8 mouse cellular contexts compared by ENCODE assay signal in the genomic region with DNA sequence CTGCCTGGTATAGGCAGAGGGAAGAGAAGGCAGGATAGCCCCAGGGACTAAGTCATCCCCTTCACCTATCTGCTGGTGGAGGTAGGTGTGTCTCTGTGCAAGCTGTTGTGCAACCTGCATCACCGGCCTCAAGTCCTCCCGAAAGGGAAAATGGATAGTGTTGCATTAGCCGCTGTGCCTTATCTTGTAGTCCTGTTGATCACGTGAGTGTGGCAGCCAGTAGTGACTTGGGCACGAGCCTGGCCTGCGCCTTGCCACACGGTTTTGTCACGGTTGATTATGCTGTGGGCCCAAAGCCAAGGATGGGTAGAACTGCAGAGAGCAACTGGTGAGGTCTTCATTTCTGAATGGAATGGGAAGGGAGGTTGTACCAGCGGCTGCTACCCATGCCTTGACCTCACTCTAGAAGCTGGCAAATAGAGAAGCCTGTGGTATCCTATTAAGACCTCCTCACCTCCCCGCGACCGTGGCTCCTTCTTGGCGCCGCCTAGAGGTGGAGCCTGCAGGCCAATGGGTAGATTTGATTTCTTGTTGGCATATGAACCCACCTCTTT. TPM values are rescaled to one million over a fixed set of nuclear protein-coding genes. Genes with fewer than 3 reads are reported as not detected.
A peak's percentile ranks its signal among the peaks of the same experiment; 100 is the strongest.
DNase-seq lines count a peak whose midpoint lies in the region; ATAC-seq lines count a peak whose summit lies in the region.

No protein-coding gene starts in this region.

- ATAC-seq in forebrain, embryonic 12.5 days (ENCODE audit: low FRiP score) = no peak
- peak; percentile 60 for ATAC-seq in neutrophil, adult 5-6 weeks (ENCODE audit: extremely low read depth, insufficient number of reproducible peaks, low FRiP score, poor library complexity, severe bottlenecking)

- no peak overlapping the region for H3K27ac ChIP-seq in brown adipose tissue, adult 24 weeks (replicated peaks; ENCODE audit: low read depth, low read length)
- no peak overlapping the region for H3K27ac ChIP-seq in forebrain, embryonic 12.5 days

- peak overlapping the region; percentile 95 for H3K9ac ChIP-seq in forebrain, embryonic 12.5 days

- peak overlapping the region; percentile 70 for H3K4me3 ChIP-seq in brown adipose tissue, adult 24 weeks (ENCODE audit: insufficient read depth, low read depth, low read length)
- H3K4me3 ChIP-seq in forebrain, embryonic 12.5 days (replicated peaks) = peak overlapping the region; percentile 90

- no peaks in the 10 kb centered on the region for H3K27me3 ChIP-seq in forebrain, embryonic 12.5 days

- DNase-seq in ovary, postnatal 36 days (ENCODE audit: low spot score) = peak; percentile 33
- DNase-seq in ovary, adult 18-20 months (ENCODE audit: low spot score) = no peak
- peak; percentile 72 for DNase-seq in kidney, adult 11 months
- DNase-seq in lung, adult 18-20 months = peak; percentile 72 to 80
- DNase-seq in ovary, postnatal 14 days (ENCODE audit: low spot score) = no peak

- H3K4me2 ChIP-seq in forebrain, embryonic 12.5 days = peak overlapping the region; percentile 79

- no peaks in the 10 kb centered on the region for H3K9me3 ChIP-seq in forebrain, embryonic 12.5 days

- WGBS in forebrain, embryonic 12.5 days = 24% methylated on average over 14 of the region's 14 CpGs

- H3K4me1 ChIP-seq in brown adipose tissue, adult 24 weeks (ENCODE audit: control insufficient read depth, insufficient read depth, insufficient read length, low read length) = peaks cover 9% of the 10 kb centered on the region
- H3K4me1 ChIP-seq in forebrain, embryonic 12.5 days = peaks cover 29% of the 10 kb centered on the region

- no peaks in the 10 kb centered on the region for H3K36me3 ChIP-seq in forebrain, embryonic 12.5 days (replicated peaks)

RNA-seq across cellular contexts. Expression of a gene that starts 1.8 kb away (rescaled TPM):
- polyA plus RNA-seq in brown adipose tissue, adult 24 weeks (2012; ENCODE audit: insufficient read depth, insufficient read length, missing spikeins) = 18.7 and 24.1 TPM in 2 replicates
- 13.9 and 14.2 TPM in 2 replicates for polyA plus RNA-seq in forebrain, embryonic 12.5 days (2016; fragmentation: Nextera tagmentation; extraction: Ambion mirVana)
- total RNA-seq in neutrophil, adult 5-6 weeks (2017) = 26.4 and 29.8 TPM in 2 replicates

RNA-seq across cellular contexts. Expression of a gene that starts 36.7 kb away (rescaled TPM):
- 13.7 and 27.0 TPM in 2 replicates for polyA plus RNA-seq in brown adipose tissue, adult 24 weeks (2012; ENCODE audit: insufficient read depth, insufficient read length, missing spikeins)
- 59.2 and 65.4 TPM in 2 replicates for polyA plus RNA-seq in forebrain, embryonic 12.5 days (2016; fragmentation: Nextera tagmentation; extraction: Ambion mirVana)
- total RNA-seq in neutrophil, adult 5-6 weeks (2017) = 60.2 and 66.8 TPM in 2 replicates

Comparison
In these comparisons a context has a peak if more than half of its experiments do, and no peak if none do; other contexts are left out.
1. DNase-seq: peak in ovary, postnatal 36 days (single experiment), kidney, adult 11 months (single experiment) and lung, adult 18-20 months (2 of 2); none in ovary, adult 18-20 months (single experiment) and ovary, postnatal 14 days (single experiment).